Mouse (Mus musculus) megakaryocyte, embryonic 14.5 days (primary cell): Measurements from ENCODE around the gene Col11a2.

ENCODE experiments used
- FLI1 ChIP-seq: IDR thresholded peaks from 2 replicates; pipeline ENCODE4 v1.6.1; 2012; ENCODE audit warnings: low read length, inconsistent platforms, mixed read lengths
- GATA1 ChIP-seq: IDR thresholded peaks from 3 replicates; pipeline ENCODE4 v1.6.1; 2012; ENCODE audit warnings: mixed read lengths, low read length, inconsistent platforms, borderline replicate concordance

DNA sequence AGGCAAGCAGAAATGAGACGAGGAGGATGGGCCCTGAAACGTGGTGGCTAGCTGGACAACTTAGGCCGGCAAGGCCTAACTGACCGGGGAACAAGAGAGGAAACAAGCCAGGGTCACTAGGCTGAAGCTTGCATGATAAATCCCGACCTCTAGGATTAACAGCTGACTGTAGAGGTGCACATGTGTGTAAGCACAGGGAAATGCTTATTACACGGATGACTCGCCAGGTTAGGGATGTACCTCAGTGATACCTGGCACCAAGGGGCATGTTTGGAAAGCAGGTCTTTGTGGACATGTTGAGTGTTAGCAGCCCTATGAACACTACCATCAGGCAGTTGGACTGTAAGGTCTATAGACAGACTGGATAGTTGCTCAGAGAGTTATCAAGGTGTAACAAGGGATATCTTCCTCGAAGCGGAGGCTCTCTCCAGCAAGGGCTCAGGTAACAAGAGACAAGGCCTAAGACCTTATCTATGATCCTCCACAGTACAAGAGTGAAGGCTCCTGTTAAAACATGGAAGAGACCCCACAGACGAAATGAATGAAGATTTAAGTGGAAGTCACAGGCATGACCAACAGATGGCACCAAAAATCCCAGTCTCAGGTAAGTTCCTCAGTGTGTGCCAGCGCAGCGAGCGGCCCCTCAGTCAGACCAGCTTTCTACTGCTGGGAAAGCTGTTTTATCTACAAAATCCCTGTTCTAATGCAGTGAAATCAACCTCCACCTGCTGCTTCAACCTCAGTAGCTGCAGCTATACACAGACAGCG lies 70.0 kb downstream of the Col11a2 start:
- no peak for TF ChIP-seq GATA1
- no peak for TF ChIP-seq FLI1
